Mouse (Mus musculus) brain, adult 2 months (tissue): Measurements from ENCODE around the gene Thsd4.

Experiments
- DNase-seq: peaks from one replicate; pipeline ENCODE4 v3.0.0; 2011; ENCODE audit warnings: low read depth, low spot score

Gene Thsd4

GRCm38 (mm10) chr9:60224039-60224695 is 297.7 kb downstream of the Thsd4 start:
- peak; percentile 20 for DNase-seq

GRCm38 (mm10) chr9:60220431-60220830 is 301.4 kb downstream of the Thsd4 start:
- no peak for DNase-seq

- DNase-seq = peak; percentile 4
Measured at GRCm38 (mm10) chr9:60218396-60218795, 303.4 kb downstream of the Thsd4 start.

GRCm38 (mm10) chr9:60216029-60216428 is 305.8 kb downstream of the Thsd4 start:
- peak; percentile 11 for DNase-seq

GRCm38 (mm10) chr9:60213111-60213510 is 308.7 kb downstream of the Thsd4 start:
- DNase-seq = no peak

GRCm38 (mm10) chr9:60208843-60209242 is 313.0 kb downstream of the Thsd4 start:
- DNase-seq = no peak

- no peak for DNase-seq
Measured at GRCm38 (mm10) chr9:60203141-60203540, 318.7 kb downstream of the Thsd4 start.

- DNase-seq = peak; percentile 58
Measured at GRCm38 (mm10) chr9:60200436-60200835, 321.4 kb downstream of the Thsd4 start.

- no peak for DNase-seq
Measured at GRCm38 (mm10) chr9:60198530-60199200, 323.2 kb downstream of the Thsd4 start.

GRCm38 (mm10) chr9:60195502-60195901 is 326.3 kb downstream of the Thsd4 start:
- no peak for DNase-seq

GRCm38 (mm10) chr9:60194905-60195304 is 326.9 kb downstream of the Thsd4 start:
- no peak for DNase-seq

GRCm38 (mm10) chr9:60192321-60192720 is 329.5 kb downstream of the Thsd4 start:
- DNase-seq = no peak

- DNase-seq = no peak
Measured at GRCm38 (mm10) chr9:60187437-60187836, 334.4 kb downstream of the Thsd4 start.

- DNase-seq = peak; percentile 52
Measured at GRCm38 (mm10) chr9:60186948-60187347, 334.9 kb downstream of the Thsd4 start.

- DNase-seq = no peak
Measured at GRCm38 (mm10) chr9:60184083-60184482, 337.8 kb downstream of the Thsd4 start.

GRCm38 (mm10) chr9:60182371-60182770 is 339.5 kb downstream of the Thsd4 start:
- DNase-seq = no peak

- no peak for DNase-seq
Measured at GRCm38 (mm10) chr9:60180936-60181335, 340.9 kb downstream of the Thsd4 start.

- DNase-seq = no peak
Measured at GRCm38 (mm10) chr9:60180114-60180513, 341.7 kb downstream of the Thsd4 start.

GRCm38 (mm10) chr9:60176311-60176710 is 345.5 kb downstream of the Thsd4 start:
- DNase-seq = no peak

GRCm38 (mm10) chr9:60172459-60173060 is 349.3 kb downstream of the Thsd4 start:
- peak; percentile 72 for DNase-seq

- DNase-seq = peak; percentile 76
Measured at GRCm38 (mm10) chr9:60166990-60167389, 354.9 kb downstream of the Thsd4 start.

- DNase-seq = no peak
Measured at GRCm38 (mm10) chr9:60160855-60161254, 361.0 kb downstream of the Thsd4 start.

- peak; percentile 62 for DNase-seq
Measured at GRCm38 (mm10) chr9:60160194-60160593, 361.7 kb downstream of the Thsd4 start.
